Mouse (Mus musculus): Measurements from ENCODE around the gene Marveld3. TPM values are rescaled to one million over a fixed set of nuclear protein-coding genes. Genes with fewer than 3 reads are reported as not detected.

The Marveld3 gene
- polyA plus RNA-seq, 1 experiment, result not detected

DNA sequence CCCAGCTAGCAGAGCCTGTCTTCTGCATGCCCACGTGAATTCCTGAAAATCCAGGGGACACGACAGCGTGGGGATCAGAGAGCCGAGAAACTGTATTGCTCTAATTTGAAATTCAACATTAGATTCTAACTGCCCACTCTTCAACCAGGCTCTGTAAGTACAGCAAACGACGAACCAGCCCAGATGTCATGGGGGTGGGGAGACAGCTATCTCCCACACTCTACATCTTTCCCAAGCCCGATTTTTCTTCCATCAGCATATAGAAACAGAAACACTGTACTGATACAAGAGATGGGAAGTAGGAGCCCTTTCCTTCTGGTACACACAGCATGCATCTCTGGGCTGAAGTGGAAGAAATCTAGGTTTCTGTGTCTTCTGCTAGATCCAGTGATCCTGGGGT is 9.8 kb downstream of the Marveld3 start:
- TF ChIP-seq POLR2A (IDR thresholded peaks at IDR 0.05; ENCODE audit: borderline replicate concordance, low read depth, low read length), result no peak
- no peak for TF ChIP-seq CTCF (IDR thresholded peaks at IDR 0.05; ENCODE audit: low read depth, low read length)
- H3K27ac ChIP-seq (ENCODE audit: insufficient read depth, low read depth, low read length), result no peak overlapping the region

DNA sequence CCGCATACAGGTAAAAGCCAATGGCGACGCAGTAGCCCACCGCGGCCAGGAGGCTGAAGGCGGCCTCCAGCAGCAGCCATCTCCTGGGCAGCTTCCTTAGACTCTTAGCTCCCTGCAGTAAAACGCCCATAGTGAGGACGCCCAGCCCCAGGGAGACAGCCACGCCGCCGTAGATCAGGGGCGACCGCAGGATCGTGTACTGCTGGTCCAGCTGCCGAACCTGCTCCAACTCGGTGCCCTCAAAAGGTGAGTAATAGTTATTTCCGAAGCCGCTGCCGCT is 13.8 kb downstream of the Marveld3 start:
- H3K27ac ChIP-seq (ENCODE audit: insufficient read depth, low read depth, low read length), result no peak overlapping the region
- H3K4me3 ChIP-seq (ENCODE audit: insufficient read depth, low read length), result peak overlapping the region; percentile 46
- H3K4me1 ChIP-seq (ENCODE audit: control insufficient read depth, insufficient read depth, low read length), result peaks cover 4% of the 10 kb centered on the region; the same call in 1 of the 2 replicates
- no peak for TF ChIP-seq POLR2A (IDR thresholded peaks at IDR 0.05; ENCODE audit: borderline replicate concordance, low read depth, low read length)
- no peak for TF ChIP-seq CTCF (IDR thresholded peaks at IDR 0.05; ENCODE audit: low read depth, low read length)

More for the DNA sequence above, 9.8 kb downstream of the Marveld3 start:
- no peak overlapping the region for H3K4me3 ChIP-seq (ENCODE audit: insufficient read depth, low read length)
- H3K4me1 ChIP-seq (ENCODE audit: control insufficient read depth, insufficient read depth, low read length), result peaks cover 8% of the 10 kb centered on the region; the same call in 1 of the 2 replicates

DNA sequence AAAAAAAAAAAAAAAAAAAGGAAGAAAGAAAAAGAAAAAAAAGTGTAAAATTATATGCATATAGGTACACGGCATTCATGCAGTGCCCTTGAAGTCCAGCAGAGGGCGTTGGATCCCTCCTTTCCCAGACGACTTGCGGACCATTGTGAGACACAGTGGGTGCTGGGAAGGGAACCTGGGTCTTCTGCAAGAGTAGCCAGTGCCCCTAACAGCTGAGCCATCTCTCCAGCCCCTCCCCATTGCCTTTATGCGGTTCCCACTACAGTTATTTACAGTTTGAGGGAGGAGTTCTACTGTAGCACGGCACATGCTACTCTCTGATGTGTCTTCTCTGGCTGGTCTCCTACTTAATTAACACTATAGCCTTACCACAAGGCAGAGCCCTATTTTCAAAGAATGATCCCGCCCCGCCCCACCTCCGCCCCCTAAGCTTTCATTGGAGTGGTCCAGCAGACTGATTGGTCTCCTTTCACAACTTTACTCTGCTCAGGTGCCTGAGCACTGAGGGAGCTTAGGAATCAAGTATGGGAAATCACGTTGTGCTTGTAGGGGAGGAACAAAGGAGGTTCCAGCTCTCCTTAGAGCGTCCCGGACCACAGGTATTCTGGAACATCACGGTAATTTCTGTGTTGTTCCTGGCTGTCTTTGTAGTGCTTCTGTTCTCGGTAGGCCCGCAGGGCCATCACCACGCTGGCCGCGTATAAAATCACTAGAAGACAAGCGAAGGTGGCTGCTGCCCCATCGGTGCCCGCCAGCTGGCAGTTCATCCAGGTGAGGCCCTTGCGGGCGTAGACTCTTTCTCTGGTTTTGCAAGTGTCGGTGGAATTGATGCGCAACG is 14.3 kb downstream of the Marveld3 start:
- Histone ChIP-seq H3K4me3 (ENCODE audit: insufficient read depth, low read length) (peak overlapping the region; percentile 46), H3K4me1 (ENCODE audit: control insufficient read depth, insufficient read depth, low read length) (peaks cover 4% of the 10 kb centered on the region; the same call in 1 of the 2 replicates), H3K27ac (ENCODE audit: insufficient read depth, low read depth, low read length) (no peak overlapping the region)
- TF ChIP-seq POLR2A (IDR thresholded peaks at IDR 0.05; ENCODE audit: borderline replicate concordance, low read depth, low read length) (no peak), CTCF (IDR thresholded peaks at IDR 0.05; ENCODE audit: low read depth, low read length) (peak; percentile 61)

DNA sequence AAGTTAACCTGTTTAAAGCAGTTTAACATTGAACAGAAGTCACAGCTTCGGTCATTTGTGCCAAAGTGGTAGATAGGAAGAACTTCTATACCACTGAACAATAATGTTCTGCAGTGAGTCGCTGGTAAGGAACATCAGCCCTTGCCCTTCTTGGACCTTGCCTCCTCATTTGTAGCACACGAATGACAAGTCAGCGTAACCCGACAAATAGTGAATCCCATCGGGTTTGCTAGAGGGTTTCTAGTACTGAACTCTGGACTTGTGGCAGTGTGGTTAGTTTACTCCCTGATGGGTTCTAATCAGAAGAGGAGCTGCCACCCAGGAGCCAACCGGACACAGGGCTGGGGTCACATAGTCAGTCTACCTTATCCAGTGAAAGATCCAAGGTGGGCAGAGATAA is 15.7 kb downstream of the Marveld3 start:
- H3K4me3 ChIP-seq (ENCODE audit: insufficient read depth, low read length), result no peak overlapping the region
- no peak overlapping the region for H3K27ac ChIP-seq (ENCODE audit: insufficient read depth, low read depth, low read length)
- H3K4me1 ChIP-seq (ENCODE audit: control insufficient read depth, insufficient read depth, low read length), result peaks cover 4% of the 10 kb centered on the region; the same call in 1 of the 2 replicates
- no peak for TF ChIP-seq POLR2A (IDR thresholded peaks at IDR 0.05; ENCODE audit: borderline replicate concordance, low read depth, low read length)
- TF ChIP-seq CTCF (IDR thresholded peaks at IDR 0.05; ENCODE audit: low read depth, low read length), result no peak

- H3K27ac ChIP-seq (ENCODE audit: insufficient read depth, low read depth, low read length), result no peak overlapping the region
- no peak overlapping the region for H3K4me3 ChIP-seq (ENCODE audit: insufficient read depth, low read length)
- TF ChIP-seq POLR2A (IDR thresholded peaks at IDR 0.05; ENCODE audit: borderline replicate concordance, low read depth, low read length), result no peak
- no peak for TF ChIP-seq CTCF (IDR thresholded peaks at IDR 0.05; ENCODE audit: low read depth, low read length)
Measured at GRCm38 (mm10) chr8:109945694-109946093, 16.3 kb downstream of the Marveld3 start.

DNA sequence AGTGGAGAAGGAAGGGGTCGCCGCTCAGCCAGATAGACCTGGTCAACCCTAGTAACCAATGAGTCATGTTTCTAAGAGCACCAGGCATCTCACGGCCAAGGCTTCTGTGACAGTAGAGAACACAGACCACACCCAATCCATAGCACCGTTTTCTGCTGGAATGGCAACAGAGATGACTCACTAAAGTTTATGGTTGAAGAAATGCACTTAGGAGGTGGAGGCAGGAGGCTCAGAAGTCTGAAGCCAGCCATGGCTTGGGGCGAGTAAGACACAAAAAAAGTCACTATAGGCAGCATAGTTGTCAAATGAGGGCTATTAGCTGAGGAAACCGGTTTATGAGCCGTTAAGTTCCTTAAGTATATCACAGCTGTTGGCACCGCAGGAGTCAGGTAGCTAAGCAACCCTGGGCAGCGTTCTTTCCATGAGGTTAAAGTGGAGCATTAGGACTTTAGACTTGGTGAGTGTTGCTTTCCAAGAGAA is 16.8 kb downstream of the Marveld3 start:
- TF ChIP-seq POLR2A (IDR thresholded peaks at IDR 0.05; ENCODE audit: borderline replicate concordance, low read depth, low read length) (no peak), CTCF (IDR thresholded peaks at IDR 0.05; ENCODE audit: low read depth, low read length) (no peak)
- Histone ChIP-seq H3K4me3 (ENCODE audit: insufficient read depth, low read length) (no peak overlapping the region), H3K4me1 (ENCODE audit: control insufficient read depth, insufficient read depth, low read length) (peaks cover 4% of the 10 kb centered on the region; the same call in 1 of the 2 replicates), H3K27ac (ENCODE audit: insufficient read depth, low read depth, low read length) (no peak overlapping the region)

More at GRCm38 (mm10) chr8:109945694-109946093, 16.3 kb downstream of the Marveld3 start:
- H3K4me1 ChIP-seq (ENCODE audit: control insufficient read depth, insufficient read depth, low read length), result peaks cover 4% of the 10 kb centered on the region; the same call in 1 of the 2 replicates

GRCm38 (mm10) chr8:109941606-109942360 is 20.2 kb downstream of the Marveld3 start:
- Histone ChIP-seq H3K27ac (ENCODE audit: insufficient read depth, low read depth, low read length) (no peak overlapping the region), H3K4me3 (ENCODE audit: insufficient read depth, low read length) (no peak overlapping the region), H3K4me1 (ENCODE audit: control insufficient read depth, insufficient read depth, low read length) (no peaks in the 10 kb centered on the region)
- TF ChIP-seq CTCF (IDR thresholded peaks at IDR 0.05; ENCODE audit: low read depth, low read length) (no peak), POLR2A (IDR thresholded peaks at IDR 0.05; ENCODE audit: borderline replicate concordance, low read depth, low read length) (no peak)

GRCm38 (mm10) chr8:109920406-109921390 is 41.3 kb downstream of the Marveld3 start:
- H3K4me3 ChIP-seq (ENCODE audit: insufficient read depth, low read length), result no peak overlapping the region
- H3K27ac ChIP-seq (ENCODE audit: insufficient read depth, low read depth, low read length), result no peak overlapping the region
- TF ChIP-seq POLR2A (IDR thresholded peaks at IDR 0.05; ENCODE audit: borderline replicate concordance, low read depth, low read length) (no peak), CTCF (IDR thresholded peaks at IDR 0.05; ENCODE audit: low read depth, low read length) (no peak)
- H3K4me1 ChIP-seq (ENCODE audit: control insufficient read depth, insufficient read depth, low read length), result no peaks in the 10 kb centered on the region

DNA sequence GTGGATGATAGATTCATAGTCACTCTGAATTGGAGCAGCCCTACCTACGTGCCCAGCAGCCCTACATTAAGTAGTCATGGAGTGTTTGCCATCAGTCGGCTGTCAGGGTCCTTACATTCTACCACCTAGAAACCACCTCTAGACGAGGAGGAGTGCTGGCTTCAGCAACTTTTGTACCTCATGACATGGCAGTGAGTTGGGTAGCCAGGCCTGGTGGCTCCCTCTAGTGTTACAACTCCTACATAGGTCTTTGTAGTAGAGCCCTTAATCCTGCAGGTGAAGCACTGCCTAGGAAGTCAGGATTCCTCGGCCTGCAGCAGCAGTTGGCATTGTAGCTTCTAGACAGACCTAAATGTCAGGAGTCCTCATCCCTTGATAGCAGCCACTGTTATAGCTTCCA is 44.7 kb downstream of the Marveld3 start:
- no peak overlapping the region for H3K27ac ChIP-seq (ENCODE audit: insufficient read depth, low read depth, low read length)
- H3K4me3 ChIP-seq (ENCODE audit: insufficient read depth, low read length), result no peak overlapping the region
- TF ChIP-seq POLR2A (IDR thresholded peaks at IDR 0.05; ENCODE audit: borderline replicate concordance, low read depth, low read length), result no peak
- TF ChIP-seq CTCF (IDR thresholded peaks at IDR 0.05; ENCODE audit: low read depth, low read length), result peak; percentile 80
- no peaks in the 10 kb centered on the region for H3K4me1 ChIP-seq (ENCODE audit: control insufficient read depth, insufficient read depth, low read length)
